Mouse (Mus musculus) hindbrain, embryonic 15.5 days (tissue): ENCODE measurements at regions not wholly inside any gene's neighbourhood (a gene's known extent, or its start where the extent isn't known, plus 50 kb on each side); places are given as distances from the start of the nearest gene placed in this dataset.

Source experiments
- ATAC-seq: fragments of 200-750 bp; cut with Nextera tagmentation; 2 replicates; pipeline ENCODE4 v1.8.0; 2017; ENCODE audit warnings: low read depth, moderate number of reproducible peaks, moderate TSS enrichment; ENCODE audit not compliant: low FRiP score
- H3K27ac ChIP-seq: fragments of 300-500 bp; sonication (generic); replicated peaks from 2 replicates; pipeline ENCODE4 v1.5.1; 2015; ENCODE audit warnings: mild to moderate bottlenecking, inconsistent platforms
- H3K27me3 ChIP-seq: fragments of 300-500 bp; sonication (generic); 2 replicates; pipeline ENCODE4 v1.6.1; 2015; ENCODE audit warnings: control low read depth, inconsistent platforms
- H3K36me3 ChIP-seq: fragments of 300-500 bp; sonication (generic); 2 replicates; pipeline ENCODE4 v1.6.1; 2015; ENCODE audit warnings: control low read depth, inconsistent platforms
- H3K4me1 ChIP-seq: fragments of 300-500 bp; sonication (generic); replicated peaks from 2 replicates; pipeline ENCODE4 v1.6.1; 2015; ENCODE audit warnings: control low read depth, inconsistent platforms
- H3K4me2 ChIP-seq: fragments of 300-500 bp; sonication (generic); 2 replicates; pipeline ENCODE4 v1.6.1; 2015; ENCODE audit warnings: moderate library complexity, mild to moderate bottlenecking, inconsistent platforms
- H3K4me3 ChIP-seq: fragments of 300-500 bp; sonication (generic); 2 replicates; pipeline ENCODE4 v1.5.1; 2015; ENCODE audit warnings: mild to moderate bottlenecking, inconsistent platforms
- H3K9ac ChIP-seq: fragments of 300-500 bp; sonication (generic); 2 replicates; pipeline ENCODE4 v1.6.1; 2015; ENCODE audit warnings: inconsistent platforms
- H3K9me3 ChIP-seq: fragments of 300-500 bp; sonication (generic); 2 replicates; pipeline ENCODE4 v1.6.1; 2016; ENCODE audit warnings: control low read depth, inconsistent platforms
- whole genome bisulfite sequencing: fragments of 180-500 bp; shearing (Covaris S2); methylation state at CpG from one replicate; pipeline ENCODE4 v1.1.7; 2015; 5-methylcytosine and 5-hydroxymethylcytosine counted together

DNA sequence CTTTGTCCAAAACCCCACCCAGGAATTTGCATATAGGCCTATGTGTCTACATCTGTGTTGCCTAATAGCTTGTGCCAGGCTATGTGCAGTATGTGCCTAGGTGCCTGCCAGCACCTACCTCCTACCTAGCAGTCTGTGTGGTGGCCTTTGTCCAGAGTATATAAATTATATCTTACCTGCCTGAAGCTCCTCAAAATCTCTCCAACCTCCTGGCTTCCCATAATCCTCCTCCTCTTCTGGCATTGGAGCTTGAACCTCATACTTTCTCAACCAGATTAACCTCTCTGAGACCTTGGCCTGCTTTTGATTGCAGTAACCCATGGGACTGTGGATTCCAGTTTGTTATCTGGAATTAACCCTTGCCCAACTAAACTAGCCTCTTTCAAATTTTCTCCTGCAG, 440.8 kb upstream of the Acvr2a start:
- no peak for ATAC-seq

GRCm38 (mm10) chr2:48374302-48374701, 439.6 kb upstream of the Acvr2a start:
- ATAC-seq: no peak
- Histone ChIP-seq H3K27ac (no peak overlapping the region), H3K9ac (no peak overlapping the region), H3K36me3 (no peaks in the 10 kb centered on the region), H3K4me3 (no peak overlapping the region), H3K27me3 (no peaks in the 10 kb centered on the region), H3K9me3 (no peaks in the 10 kb centered on the region), H3K4me1 (no peaks in the 10 kb centered on the region), H3K4me2 (no peak overlapping the region)
- WGBS: 87% methylated on average over 4 of the region's 4 CpGs

More for the DNA sequence above, 440.8 kb upstream of the Acvr2a start:
- no peaks in the 10 kb centered on the region for H3K27me3 ChIP-seq
- no peak overlapping the region for H3K9ac ChIP-seq
- no peaks in the 10 kb centered on the region for H3K4me1 ChIP-seq
- H3K4me3 ChIP-seq: no peak overlapping the region
- no peaks in the 10 kb centered on the region for H3K9me3 ChIP-seq
- H3K27ac ChIP-seq: no peak overlapping the region
- no peaks in the 10 kb centered on the region for H3K36me3 ChIP-seq
- H3K4me2 ChIP-seq: no peak overlapping the region

DNA sequence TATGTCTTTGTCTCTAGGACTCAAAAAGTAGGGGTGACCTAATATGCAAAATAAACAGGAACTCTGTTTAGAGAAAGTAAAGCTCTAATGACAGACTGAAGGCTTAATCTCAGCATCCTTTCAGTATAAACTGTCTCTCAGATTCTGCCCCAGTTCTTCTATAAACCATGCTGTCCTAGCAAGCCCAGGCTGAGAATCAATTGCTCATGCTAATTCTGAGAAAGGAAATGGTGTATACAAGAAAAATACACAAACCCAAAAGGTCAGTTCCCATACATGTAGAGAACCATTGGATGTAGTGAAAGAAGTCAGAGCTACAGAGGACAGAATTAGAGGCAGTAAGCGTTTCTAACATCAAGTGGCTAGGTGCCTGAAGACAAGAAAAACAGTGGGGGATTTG, 435.7 kb upstream of the Acvr2a start:
- WGBS: 77% methylated on average over 1 of the region's 1 CpGs
- Histone ChIP-seq H3K4me1 (no peaks in the 10 kb centered on the region), H3K27ac (no peak overlapping the region), H3K9ac (no peak overlapping the region), H3K4me3 (no peak overlapping the region), H3K9me3 (no peaks in the 10 kb centered on the region), H3K27me3 (no peaks in the 10 kb centered on the region), H3K4me2 (no peak overlapping the region), H3K36me3 (no peaks in the 10 kb centered on the region)
- no peak for ATAC-seq

DNA sequence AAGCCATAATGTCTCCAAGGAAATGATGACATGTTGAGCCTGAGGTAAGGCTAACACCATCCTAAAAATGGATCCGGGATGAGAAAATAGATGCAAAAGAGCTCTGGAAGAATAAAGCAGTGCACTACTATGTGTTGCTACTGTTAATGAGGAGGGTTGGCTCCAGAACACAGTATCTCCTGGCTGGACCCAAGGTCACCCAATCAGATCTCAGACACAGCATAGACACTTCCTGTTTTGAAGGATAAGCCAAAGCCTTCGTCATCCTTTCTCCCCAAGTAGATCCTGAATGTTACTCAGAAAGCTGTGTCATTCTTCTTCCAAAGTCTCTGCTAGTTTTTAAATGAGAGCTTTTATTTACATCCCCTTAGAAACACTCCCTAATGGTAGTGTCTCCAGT, 435.2 kb upstream of the Acvr2a start:
- H3K27ac ChIP-seq: no peak overlapping the region
- WGBS: 90% methylated on average over 2 of the region's 2 CpGs
- H3K4me1 ChIP-seq: no peaks in the 10 kb centered on the region
- H3K36me3 ChIP-seq: no peaks in the 10 kb centered on the region
- ATAC-seq: no peak
- H3K9me3 ChIP-seq: no peaks in the 10 kb centered on the region
- no peak overlapping the region for H3K4me3 ChIP-seq
- no peak overlapping the region for H3K4me2 ChIP-seq
- H3K27me3 ChIP-seq: no peaks in the 10 kb centered on the region
- H3K9ac ChIP-seq: no peak overlapping the region

DNA sequence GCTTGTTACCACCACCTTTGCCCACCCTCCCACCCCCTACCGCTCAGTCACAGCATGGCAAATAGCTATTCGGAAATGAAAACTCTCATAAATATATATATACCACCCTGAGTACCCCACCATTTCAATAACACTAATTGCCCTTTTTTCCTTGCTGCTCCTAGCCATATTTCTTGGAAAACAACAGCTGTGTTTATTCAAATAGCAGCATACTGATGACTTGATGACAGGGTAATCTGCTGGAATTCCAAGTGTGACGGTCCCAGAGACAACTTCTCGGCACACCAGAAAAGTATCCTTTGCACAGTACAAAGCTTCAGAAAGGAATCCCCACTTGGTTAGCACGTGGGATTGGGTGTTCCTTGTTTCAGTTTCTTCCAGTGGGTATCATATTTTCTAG, 433.8 kb upstream of the Acvr2a start:
- H3K9me3 ChIP-seq: no peaks in the 10 kb centered on the region
- no peak overlapping the region for H3K27ac ChIP-seq
- H3K27me3 ChIP-seq: no peaks in the 10 kb centered on the region
- H3K9ac ChIP-seq: no peak overlapping the region
- 76% methylated on average over 5 of the region's 5 CpGs for WGBS
- no peaks in the 10 kb centered on the region for H3K36me3 ChIP-seq
- H3K4me1 ChIP-seq: no peaks in the 10 kb centered on the region
- ATAC-seq: no peak
- no peak overlapping the region for H3K4me3 ChIP-seq
- no peak overlapping the region for H3K4me2 ChIP-seq

- Histone ChIP-seq H3K36me3 (no peaks in the 10 kb centered on the region), H3K27ac (no peak overlapping the region), H3K9ac (no peak overlapping the region), H3K4me3 (no peak overlapping the region), H3K9me3 (no peaks in the 10 kb centered on the region), H3K27me3 (no peaks in the 10 kb centered on the region), H3K4me2 (no peak overlapping the region), H3K4me1 (no peaks in the 10 kb centered on the region)
- ATAC-seq: no peak
- WGBS: 75% methylated on average over 2 of the region's 2 CpGs
Observed at GRCm38 (mm10) chr2:48380786-48381185, 433.1 kb upstream of the Acvr2a start.

- Histone ChIP-seq H3K9me3 (no peaks in the 10 kb centered on the region), H3K4me3 (no peak overlapping the region), H3K4me2 (no peak overlapping the region), H3K27ac (no peak overlapping the region), H3K36me3 (no peaks in the 10 kb centered on the region), H3K27me3 (no peaks in the 10 kb centered on the region), H3K4me1 (no peaks in the 10 kb centered on the region), H3K9ac (no peak overlapping the region)
- no peak for ATAC-seq
- WGBS: 87% methylated on average over 14 of the region's 14 CpGs
Observed at GRCm38 (mm10) chr2:48381481-48382075, 432.3 kb upstream of the Acvr2a start.

DNA sequence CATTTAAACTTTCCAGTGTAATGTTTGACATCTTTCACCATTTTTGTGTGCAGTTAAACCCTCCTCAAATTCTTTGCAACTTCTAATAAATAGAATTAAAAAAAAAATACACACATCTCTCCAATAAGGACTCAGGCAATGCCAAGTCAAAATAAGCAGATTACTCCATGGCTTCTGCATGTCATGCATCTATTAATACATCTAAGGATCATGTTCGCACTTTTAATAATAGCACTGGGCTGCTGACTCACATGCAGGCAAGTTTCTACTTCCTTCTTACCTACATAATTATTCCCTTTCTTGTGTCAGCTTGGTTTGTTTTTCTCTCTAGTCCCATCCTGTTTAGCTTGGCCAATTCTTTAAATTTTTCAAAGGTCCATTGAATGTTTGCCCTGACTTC, 415.4 kb upstream of the Acvr2a start:
- WGBS: 86% methylated on average over 1 of the region's 1 CpGs
- Histone ChIP-seq H3K4me2 (no peak overlapping the region), H3K27ac (no peak overlapping the region), H3K36me3 (no peaks in the 10 kb centered on the region), H3K27me3 (no peaks in the 10 kb centered on the region), H3K4me3 (no peak overlapping the region), H3K9ac (no peak overlapping the region), H3K9me3 (no peaks in the 10 kb centered on the region), H3K4me1 (no peaks in the 10 kb centered on the region)
- ATAC-seq: no peak

DNA sequence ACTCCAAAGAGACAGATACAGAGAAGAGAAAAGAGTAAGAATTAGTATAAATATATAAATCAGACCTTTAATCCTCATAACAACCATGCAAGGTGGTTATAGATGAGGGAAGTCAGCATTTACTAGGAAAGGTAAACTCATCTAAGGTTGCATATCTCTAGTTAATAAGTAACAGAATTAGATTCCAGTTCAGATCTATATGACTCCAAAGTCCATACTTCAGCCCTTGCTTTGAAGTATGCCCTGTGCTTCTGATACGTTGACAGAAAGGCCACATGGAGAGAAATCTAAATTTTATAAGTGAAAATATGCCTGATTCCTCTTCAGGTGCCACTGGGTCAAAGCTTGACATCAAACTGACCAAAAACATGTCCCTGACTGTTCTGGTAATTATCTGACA, 414.7 kb upstream of the Acvr2a start:
- 74% methylated on average over 1 of the region's 1 CpGs for WGBS
- no peak for ATAC-seq

GRCm38 (mm10) chr2:48402813-48403212, 411.1 kb upstream of the Acvr2a start:
- Histone ChIP-seq H3K4me2 (no peak overlapping the region), H3K27me3 (no peaks in the 10 kb centered on the region), H3K4me3 (no peak overlapping the region), H3K9ac (no peak overlapping the region), H3K4me1 (no peaks in the 10 kb centered on the region), H3K9me3 (no peaks in the 10 kb centered on the region), H3K36me3 (no peaks in the 10 kb centered on the region), H3K27ac (no peak overlapping the region)
- WGBS: 72% methylated on average over 2 of the region's 2 CpGs
- ATAC-seq: no peak

More for the DNA sequence above, 414.7 kb upstream of the Acvr2a start:
- Histone ChIP-seq H3K36me3 (no peaks in the 10 kb centered on the region), H3K27me3 (no peaks in the 10 kb centered on the region), H3K4me3 (no peak overlapping the region), H3K4me2 (no peak overlapping the region), H3K27ac (no peak overlapping the region), H3K9me3 (no peaks in the 10 kb centered on the region), H3K4me1 (no peaks in the 10 kb centered on the region), H3K9ac (no peak overlapping the region)

- H3K4me3 ChIP-seq: no peak overlapping the region
- no peaks in the 10 kb centered on the region for H3K4me1 ChIP-seq
- H3K27ac ChIP-seq: no peak overlapping the region
- 68% methylated on average over 3 of the region's 3 CpGs for WGBS
- H3K9ac ChIP-seq: no peak overlapping the region
- ATAC-seq: no peak
- H3K4me2 ChIP-seq: no peak overlapping the region
- no peaks in the 10 kb centered on the region for H3K9me3 ChIP-seq
- no peaks in the 10 kb centered on the region for H3K27me3 ChIP-seq
- no peaks in the 10 kb centered on the region for H3K36me3 ChIP-seq
Observed at GRCm38 (mm10) chr2:48404460-48404859, 409.4 kb upstream of the Acvr2a start.

- Histone ChIP-seq H3K9ac (no peak overlapping the region), H3K27ac (no peak overlapping the region), H3K4me3 (no peak overlapping the region), H3K36me3 (no peaks in the 10 kb centered on the region), H3K27me3 (no peaks in the 10 kb centered on the region), H3K4me2 (no peak overlapping the region), H3K4me1 (no peaks in the 10 kb centered on the region), H3K9me3 (no peaks in the 10 kb centered on the region)
- 90% methylated on average over 5 of the region's 5 CpGs for WGBS
- ATAC-seq: no peak
Observed at GRCm38 (mm10) chr2:48407876-48408275, 406.0 kb upstream of the Acvr2a start.

- Histone ChIP-seq H3K4me2 (no peak overlapping the region), H3K4me3 (no peak overlapping the region), H3K27me3 (no peaks in the 10 kb centered on the region), H3K4me1 (no peaks in the 10 kb centered on the region), H3K9ac (no peak overlapping the region), H3K27ac (no peak overlapping the region), H3K36me3 (no peaks in the 10 kb centered on the region), H3K9me3 (no peaks in the 10 kb centered on the region)
- ATAC-seq: no peak
- 88% methylated on average over 4 of the region's 4 CpGs for WGBS
Observed at GRCm38 (mm10) chr2:48409876-48410275, 404.0 kb upstream of the Acvr2a start.
